In genomic region chr3:95373208-95373607, GRCm38 (mm10) we compare ENCODE assay signal across 46 mouse cellular contexts. TPM values are rescaled to one million over a fixed set of nuclear protein-coding genes. Genes with fewer than 3 reads are reported as not detected.
"Had no signal": no experiment of that assay in that cellular context is flagged by ENCODE, and none has a peak within 500 bp of the region (broad histone marks: within the 10 kb centered on the region; RNA-seq: fewer than 3 reads in every experiment).

No protein-coding gene starts in this region.

- H3K27ac ChIP-seq: limb, embryonic 10.5 days; limb, embryonic 12.5 days; limb, embryonic 13.5 days; limb, embryonic 15.5 days; liver, embryonic 12.5 days; liver, embryonic 13.5 days; liver, embryonic 14.5 days; liver, embryonic 15.5 days; lung, embryonic 15.5 days; macrophage; midbrain, embryonic 10.5 days; midbrain, embryonic 12.5 days; midbrain, embryonic 13.5 days; midbrain, embryonic 15.5 days; neural tube, embryonic 12.5 days had no signal

- H3K4me3 ChIP-seq: limb, embryonic 10.5 days; limb, embryonic 12.5 days; limb, embryonic 13.5 days; limb, embryonic 15.5 days; liver, embryonic 12.5 days; liver, embryonic 13.5 days; liver, embryonic 15.5 days; lung, embryonic 15.5 days; megakaryocyte, embryonic 14.5 days; midbrain, embryonic 10.5 days; midbrain, embryonic 12.5 days; midbrain, embryonic 13.5 days; midbrain, embryonic 15.5 days; myocyte; neural tube, embryonic 12.5 days had no signal

- DNase-seq: left cerebral cortex, postnatal 4 days; liver; liver, embryonic 13.5 days; liver, postnatal 0 days; lung, adult 18-20 months; lung, adult 2 months; lung, embryonic 14.5 days; lung, postnatal 10 days; lung, postnatal 36 days; lung, postnatal 4 days; midbrain, embryonic 14.5 days had no signal

- H3K9me3 ChIP-seq: lung, embryonic 15.5 days had no signal

- ATAC-seq: liver, embryonic 12.5 days; liver, postnatal 0 days; lung, postnatal 0 days; midbrain, embryonic 13.5 days; midbrain, embryonic 15.5 days; midbrain, embryonic 16.5 days had no signal

- H3K36me3 ChIP-seq: limb, embryonic 10.5 days; limb, embryonic 12.5 days; limb, embryonic 13.5 days; limb, embryonic 15.5 days; liver, embryonic 12.5 days; liver, embryonic 13.5 days; liver, embryonic 15.5 days; lung, embryonic 15.5 days; midbrain, embryonic 10.5 days; midbrain, embryonic 12.5 days; midbrain, embryonic 13.5 days; midbrain, embryonic 15.5 days; neural tube, embryonic 12.5 days had no signal

- H3K4me1 ChIP-seq: limb, embryonic 10.5 days; limb, embryonic 12.5 days; limb, embryonic 13.5 days; limb, embryonic 15.5 days; liver, embryonic 12.5 days; liver, embryonic 13.5 days; liver, embryonic 15.5 days; lung, embryonic 15.5 days; midbrain, embryonic 10.5 days; midbrain, embryonic 12.5 days; midbrain, embryonic 13.5 days; midbrain, embryonic 15.5 days; neural tube, embryonic 12.5 days had no signal

- H3K27me3 ChIP-seq: limb, embryonic 12.5 days; limb, embryonic 13.5 days; limb, embryonic 15.5 days; liver, embryonic 12.5 days; liver, embryonic 13.5 days; liver, embryonic 15.5 days; lung, embryonic 15.5 days; megakaryocyte, embryonic 14.5 days; midbrain, embryonic 12.5 days; midbrain, embryonic 13.5 days; midbrain, embryonic 15.5 days; neural tube, embryonic 12.5 days had no signal

RNA-seq across cellular contexts. Expression of gene 4930558C23Rik, which starts 29.4 kb away (rescaled TPM):
- total RNA-seq: left cerebral cortex, adult 8-10 months; left cerebral cortex, postnatal 10 days; left cerebral cortex, postnatal 14 days; left cerebral cortex, postnatal 25 days; left cerebral cortex, postnatal 36 days; left cerebral cortex, postnatal 4 days; liver, adult 2 months; megakaryocyte progenitor cell, adult 5-6 weeks; megakaryocyte, adult 5-6 weeks; megakaryocyte-erythroid progenitor cell, adult 5-6 weeks; midbrain, postnatal 0 days; monocyte, adult 5-6 weeks had no signal
- polyA plus RNA-seq: limb, embryonic 10.5 days; limb, embryonic 11.5 days; limb, embryonic 12.5 days; limb, embryonic 15.5 days; liver, adult 2 months; liver, embryonic 11.5 days; liver, embryonic 12.5 days; liver, embryonic 13.5 days; liver, embryonic 14.5 days; liver, embryonic 15.5 days; liver, embryonic 16.5 days; liver, postnatal 0 days; lung, embryonic 14.5 days; lung, embryonic 15.5 days; lung, embryonic 16.5 days; macrophage; midbrain, embryonic 10.5 days; midbrain, embryonic 11.5 days; midbrain, embryonic 12.5 days; midbrain, embryonic 13.5 days; midbrain, embryonic 14.5 days; midbrain, embryonic 15.5 days; midbrain, embryonic 16.5 days; midbrain, postnatal 0 days; myocyte; neural tube, embryonic 11.5 days; neural tube, embryonic 12.5 days had no signal
